ENCODE assay signal across 12 mouse cellular contexts in the genomic region with DNA sequence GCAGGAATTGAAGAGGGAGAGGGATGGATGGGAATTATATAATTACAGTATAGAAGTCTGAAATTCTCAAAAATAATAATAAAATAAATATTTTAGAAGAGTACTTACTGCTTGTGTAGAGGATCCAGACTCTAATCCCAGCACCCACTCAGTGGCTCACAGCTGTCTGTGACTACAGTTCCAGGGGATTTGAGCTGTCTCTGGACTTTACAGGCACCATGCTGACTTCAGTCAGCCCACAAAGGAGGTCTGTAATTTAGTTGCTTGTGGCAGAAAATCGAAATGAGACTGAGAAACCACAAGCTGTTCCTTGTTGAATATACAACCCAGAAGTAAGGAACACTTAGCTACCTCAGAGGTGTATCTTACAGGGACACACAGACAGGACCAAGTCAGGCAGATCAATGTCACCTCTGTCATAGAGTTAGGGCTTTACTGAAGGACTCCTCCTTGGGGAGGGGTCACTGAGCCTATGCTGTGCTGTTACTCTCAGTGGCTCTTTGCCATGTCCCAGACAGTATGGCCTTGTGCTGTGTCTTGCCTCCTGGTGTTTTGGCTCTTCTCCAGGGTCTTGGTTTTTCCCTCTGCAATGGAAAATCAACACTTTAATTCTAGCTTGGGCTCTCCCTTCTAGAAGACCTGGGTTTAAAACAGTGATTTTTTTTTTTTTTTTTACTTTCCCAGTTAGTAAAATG. TPM values are rescaled to one million over a fixed set of nuclear protein-coding genes. Genes with fewer than 3 reads are reported as not detected.
DNase-seq lines count a peak whose midpoint lies in the region; ATAC-seq and TF ChIP-seq lines count a peak whose summit lies in the region.
"Had no signal": no experiment of that assay in that cellular context is flagged by ENCODE, and none has a peak within 500 bp of the region (broad histone marks: within the 10 kb centered on the region; RNA-seq: fewer than 3 reads in every experiment).

No protein-coding gene starts in this region.

- H3K9me3 ChIP-seq in heart, embryonic 12.5 days (replicated peaks): no peaks in the 10 kb centered on the region
- H3K9me3 ChIP-seq in midbrain, embryonic 14.5 days (ENCODE audit: control insufficient read depth, low read length): no peaks in the 10 kb centered on the region
- H3K9me3 ChIP-seq in midbrain, embryonic 13.5 days: no peaks in the 10 kb centered on the region
- no peaks in the 10 kb centered on the region for H3K9me3 ChIP-seq in limb, embryonic 14.5 days (ENCODE audit: control insufficient read depth, low read length)
- no peaks in the 10 kb centered on the region for H3K9me3 ChIP-seq in heart, embryonic 11.5 days (replicated peaks; ENCODE audit: control insufficient read depth, low read length)
- H3K9me3 ChIP-seq: heart, embryonic 13.5 days had no signal

- intact Hi-C loops in heart, postnatal 10 days (cut with DNase I): no loop called here

- H3K27me3 ChIP-seq in heart, embryonic 12.5 days (replicated peaks): no peaks in the 10 kb centered on the region
- H3K27me3 ChIP-seq in midbrain, embryonic 14.5 days (ENCODE audit: control insufficient read depth, insufficient read depth, low read length): no peaks in the 10 kb centered on the region
- no peaks in the 10 kb centered on the region for H3K27me3 ChIP-seq in midbrain, embryonic 13.5 days
- no peaks in the 10 kb centered on the region for H3K27me3 ChIP-seq in limb, embryonic 14.5 days (ENCODE audit: control insufficient read depth, insufficient read depth, low read length)
- H3K27me3 ChIP-seq in heart, embryonic 11.5 days (ENCODE audit: control insufficient read depth, insufficient read depth, low read length): no peaks in the 10 kb centered on the region
- H3K27me3 ChIP-seq: heart, embryonic 13.5 days had no signal

- H3K9ac ChIP-seq in heart, embryonic 12.5 days: no peak overlapping the region
- H3K9ac ChIP-seq in midbrain, embryonic 14.5 days (replicated peaks; ENCODE audit: low read length): no peak overlapping the region
- no peak overlapping the region for H3K9ac ChIP-seq in midbrain, embryonic 13.5 days (replicated peaks)
- H3K9ac ChIP-seq in limb, embryonic 14.5 days (ENCODE audit: low read depth, low read length, severe bottlenecking): no peak overlapping the region
- H3K9ac ChIP-seq in heart, embryonic 11.5 days (ENCODE audit: low read depth, low read length): no peak overlapping the region
- H3K9ac ChIP-seq: heart, embryonic 13.5 days had no signal

- H3K4me3 ChIP-seq in heart, embryonic 12.5 days: no peak overlapping the region
- no peak overlapping the region for H3K4me3 ChIP-seq in midbrain, embryonic 14.5 days (replicated peaks; ENCODE audit: low read depth, low read length)
- H3K4me3 ChIP-seq in midbrain, embryonic 13.5 days (replicated peaks): no peak overlapping the region
- H3K4me3 ChIP-seq in limb, embryonic 14.5 days (replicated peaks; ENCODE audit: low read length): no peak overlapping the region
- no peak overlapping the region for H3K4me3 ChIP-seq in heart, embryonic 11.5 days (ENCODE audit: low read depth, low read length)
- H3K4me3 ChIP-seq: heart, embryonic 13.5 days had no signal

- no peak for TF ChIP-seq POLR2A in limb, embryonic 14.5 days (IDR thresholded peaks at IDR 0.05; ENCODE audit: borderline replicate concordance, extremely low read depth, insufficient read depth, insufficient read length)

- H3K36me3 ChIP-seq in heart, embryonic 12.5 days: no peaks in the 10 kb centered on the region
- no peaks in the 10 kb centered on the region for H3K36me3 ChIP-seq in midbrain, embryonic 14.5 days (ENCODE audit: control insufficient read depth, insufficient read depth, low read length)
- H3K36me3 ChIP-seq in midbrain, embryonic 13.5 days: no peaks in the 10 kb centered on the region
- H3K36me3 ChIP-seq in limb, embryonic 14.5 days (ENCODE audit: control insufficient read depth, insufficient read depth, low read length): no peaks in the 10 kb centered on the region
- H3K36me3 ChIP-seq in heart, embryonic 11.5 days (ENCODE audit: control insufficient read depth, insufficient read depth, low read length): no peaks in the 10 kb centered on the region
- H3K36me3 ChIP-seq: heart, embryonic 13.5 days had no signal

- no peak overlapping the region for H3K27ac ChIP-seq in heart, embryonic 12.5 days (ENCODE audit: poor library complexity, severe bottlenecking)
- no peak overlapping the region for H3K27ac ChIP-seq in midbrain, embryonic 14.5 days (replicated peaks; ENCODE audit: low read depth, low read length)
- H3K27ac ChIP-seq in midbrain, embryonic 13.5 days: no peak overlapping the region
- H3K27ac ChIP-seq in limb, embryonic 14.5 days (replicated peaks; ENCODE audit: low read depth, low read length): peak overlapping the region; percentile 61
- no peak overlapping the region for H3K27ac ChIP-seq in heart, embryonic 11.5 days (ENCODE audit: low read depth, low read length)
- H3K27ac ChIP-seq: heart, embryonic 13.5 days; macrophage had no signal

- ATAC-seq in heart, embryonic 12.5 days (ENCODE audit: insufficient number of reproducible peaks, low FRiP score): peak; percentile 57; the same call in 1 of the 2 replicates
- peak; percentile 34; the same call in 1 of the 2 replicates for ATAC-seq in midbrain, embryonic 14.5 days (ENCODE audit: low FRiP score, low TSS enrichment)
- no peak for ATAC-seq in midbrain, embryonic 13.5 days
- ATAC-seq in limb, embryonic 14.5 days (ENCODE audit: low FRiP score, low read depth): peak; percentile 75
- ATAC-seq in heart, embryonic 11.5 days (replicated peaks; ENCODE audit: insufficient number of reproducible peaks, low FRiP score, low TSS enrichment): no peak

- H3K4me2 ChIP-seq in heart, embryonic 12.5 days: no peak overlapping the region
- H3K4me2 ChIP-seq in midbrain, embryonic 14.5 days (ENCODE audit: low read length): no peak overlapping the region
- no peak overlapping the region for H3K4me2 ChIP-seq in midbrain, embryonic 13.5 days (replicated peaks)
- H3K4me2 ChIP-seq in limb, embryonic 14.5 days (replicated peaks; ENCODE audit: low read depth, low read length, severe bottlenecking): no peak overlapping the region
- H3K4me2 ChIP-seq in heart, embryonic 11.5 days: no peak overlapping the region
- H3K4me2 ChIP-seq: heart, embryonic 13.5 days had no signal

- 56% methylated on average over 1 of the region's 1 CpGs for WGBS in heart, embryonic 12.5 days
- 41% methylated on average over 1 of the region's 1 CpGs for WGBS in midbrain, embryonic 14.5 days
- 57% methylated on average over 1 of the region's 1 CpGs for WGBS in midbrain, embryonic 13.5 days
- 27% methylated on average over 1 of the region's 1 CpGs for WGBS in limb, embryonic 14.5 days
- WGBS in heart, embryonic 11.5 days (ENCODE audit: insufficient replicate concordance): 61% methylated on average over 1 of the region's 1 CpGs

- DNase-seq in heart, postnatal 10 days: no peak
- DNase-seq in midbrain, embryonic 14.5 days: peak; percentile 46
- DNase-seq in adrenal gland, postnatal 10 days: peak; percentile 54
- DNase-seq in limb, embryonic 14.5 days (ENCODE audit: low spot score): peak; percentile 64
- DNase-seq in left cerebral cortex, adult 18-20 months (ENCODE audit: low spot score in 2 of 2): no peak

- no peaks in the 10 kb centered on the region for H3K4me1 ChIP-seq in heart, embryonic 12.5 days (replicated peaks)
- H3K4me1 ChIP-seq in midbrain, embryonic 14.5 days (ENCODE audit: control insufficient read depth, insufficient read depth, low read length): no peaks in the 10 kb centered on the region
- H3K4me1 ChIP-seq in midbrain, embryonic 13.5 days (replicated peaks): no peaks in the 10 kb centered on the region
- H3K4me1 ChIP-seq in limb, embryonic 14.5 days (ENCODE audit: control insufficient read depth, insufficient read depth, low read length): peaks cover 6% of the 10 kb centered on the region
- H3K4me1 ChIP-seq in heart, embryonic 11.5 days (ENCODE audit: control insufficient read depth, insufficient read depth, low read length): no peaks in the 10 kb centered on the region
- H3K4me1 ChIP-seq: heart, embryonic 13.5 days had no signal

RNA-seq across cellular contexts. Expression of gene Fbp1, which starts 29.5 kb away (rescaled TPM):
- polyA plus RNA-seq in heart, embryonic 12.5 days (2016; fragmentation: Nextera tagmentation; extraction: Ambion mirVana): 0.22 TPM in 1 of 2 replicates, not detected in the other
- not detected for total RNA-seq in heart, postnatal 10 days (2021)
- not detected in 2 replicates for polyA plus RNA-seq in midbrain, embryonic 14.5 days (2014; fragmentation: Nextera tagmentation; extraction: Ambion mirVana)
- polyA plus RNA-seq in midbrain, embryonic 13.5 days (2015; fragmentation: Nextera tagmentation; extraction: Ambion mirVana): not detected in 2 replicates
- total RNA-seq in adrenal gland, postnatal 10 days (2021): 100 to 1,000 TPM; 112 to 337 TPM
- polyA plus RNA-seq in limb, embryonic 14.5 days (2012; rRNA removed): 0.89 and 1.00 TPM in 2 replicates
- polyA plus RNA-seq in limb, embryonic 14.5 days (2014; fragmentation: Nextera tagmentation; extraction: Ambion mirVana): 1.1 and 2.2 TPM in 2 replicates
- not detected in 2 replicates for polyA plus RNA-seq in heart, embryonic 11.5 days (2014; fragmentation: Nextera tagmentation; extraction: Ambion mirVana)
- total RNA-seq in left cerebral cortex, adult 18-20 months (2021): 1 to 10 TPM in 1 of 2 experiments, under 1 TPM in 1; 0.70 to 1.3 TPM
- polyA plus RNA-seq: cerebellum, adult 2 months; neural tube, embryonic 11.5 days had no signal

RNA-seq across cellular contexts. Expression of gene 2010111I01Rik, which starts 47.1 kb away (rescaled TPM):
- polyA plus RNA-seq in heart, embryonic 12.5 days (2016; fragmentation: Nextera tagmentation; extraction: Ambion mirVana): 53.5 and 53.8 TPM in 2 replicates
- 100 to 1,000 TPM; 121 to 143 TPM for total RNA-seq in heart, postnatal 10 days (2021)
- polyA plus RNA-seq in midbrain, embryonic 14.5 days (2014; fragmentation: Nextera tagmentation; extraction: Ambion mirVana): 23.0 and 32.0 TPM in 2 replicates
- polyA plus RNA-seq in midbrain, embryonic 13.5 days (2015; fragmentation: Nextera tagmentation; extraction: Ambion mirVana): 28.4 and 28.6 TPM in 2 replicates
- 10 to 100 TPM; 57.3 to 99.7 TPM for total RNA-seq in adrenal gland, postnatal 10 days (2021)
- polyA plus RNA-seq in limb, embryonic 14.5 days (2012; rRNA removed): 220 and 231 TPM in 2 replicates
- polyA plus RNA-seq in limb, embryonic 14.5 days (2014; fragmentation: Nextera tagmentation; extraction: Ambion mirVana): 255 and 281 TPM in 2 replicates
- polyA plus RNA-seq in heart, embryonic 11.5 days (2014; fragmentation: Nextera tagmentation; extraction: Ambion mirVana): 49.6 and 58.9 TPM in 2 replicates
- 100 to 1,000 TPM; 104 to 111 TPM for total RNA-seq in left cerebral cortex, adult 18-20 months (2021)

RNA-seq across cellular contexts. Expression of gene Fbp2, which starts 59.3 kb away (rescaled TPM):
- 0.20 TPM in 1 of 2 replicates, not detected in the other for polyA plus RNA-seq in heart, embryonic 12.5 days (2016; fragmentation: Nextera tagmentation; extraction: Ambion mirVana)
- total RNA-seq in heart, postnatal 10 days (2021): 10 to 100 TPM; 33.8 to 39.5 TPM
- polyA plus RNA-seq in midbrain, embryonic 14.5 days (2014; fragmentation: Nextera tagmentation; extraction: Ambion mirVana): 0.83 and 0.90 TPM in 2 replicates
- 0.44 TPM in 1 of 2 replicates, not detected in the other for polyA plus RNA-seq in midbrain, embryonic 13.5 days (2015; fragmentation: Nextera tagmentation; extraction: Ambion mirVana)
- total RNA-seq in adrenal gland, postnatal 10 days (2021): 10 to 100 TPM in 1 of 2 experiments, 1 to 10 TPM in 1; 9.1 to 29.7 TPM
- 0.85 and 1.4 TPM in 2 replicates for polyA plus RNA-seq in limb, embryonic 14.5 days (2012; rRNA removed)
- polyA plus RNA-seq in limb, embryonic 14.5 days (2014; fragmentation: Nextera tagmentation; extraction: Ambion mirVana): 1.5 and 1.8 TPM in 2 replicates
- polyA plus RNA-seq in heart, embryonic 11.5 days (2014; fragmentation: Nextera tagmentation; extraction: Ambion mirVana): 0.11 TPM in 1 of 2 replicates, not detected in the other
- total RNA-seq in left cerebral cortex, adult 18-20 months (2021): not detected
- polyA plus RNA-seq: cerebellum, adult 2 months; heart, embryonic 13.5 days; macrophage; neural tube, embryonic 11.5 days had no signal

Comparison
In these comparisons a context has a peak if more than half of its experiments do, and no peak if none do; other contexts are left out.
1. ATAC-seq: peak in heart, embryonic 12.5 days (single experiment), midbrain, embryonic 14.5 days (single experiment) and limb, embryonic 14.5 days (single experiment); none in midbrain, embryonic 13.5 days (single experiment) and heart, embryonic 11.5 days (single experiment).
2. DNase-seq: peak in midbrain, embryonic 14.5 days (single experiment), adrenal gland, postnatal 10 days (single experiment) and limb, embryonic 14.5 days (single experiment); none in heart, postnatal 10 days (0 of 2) and left cerebral cortex, adult 18-20 months (0 of 2).